Mouse (Mus musculus): ENCODE measurements around the gene Phf14. TPM values are rescaled to one million over a fixed set of nuclear protein-coding genes. Genes with fewer than 3 reads are reported as not detected.
"Not testable (repeated sequence)": the region's sequence is repeated elsewhere in the genome, so short reads cannot be mapped to it uniquely, and the experiment has no call there.

Gene Phf14
- polyA plus RNA-seq, 1 experiment from 2014 or later, result 52.9 TPM

- Histone ChIP-seq H3K36me3 (ENCODE audit: control insufficient read depth, insufficient read depth, low read length) (no peaks in the 10 kb centered on the region), H3K9me3 (replicated peaks; ENCODE audit: control insufficient read depth, low read length) (no peaks in the 10 kb centered on the region), H3K9ac (ENCODE audit: low read length) (no peak overlapping the region), H3K27ac (ENCODE audit: low read length) (no peak overlapping the region), H3K27me3 (ENCODE audit: control insufficient read depth, insufficient read depth, low read length) (no peaks in the 10 kb centered on the region), H3K4me2 (ENCODE audit: low read depth, low read length) (peak overlapping the region; percentile 33; the same call in 1 of the 2 replicates), H3K4me3 (replicated peaks; ENCODE audit: low read length) (no peak overlapping the region), H3K4me1 (ENCODE audit: control insufficient read depth, insufficient read depth, low read length) (no peaks in the 10 kb centered on the region)
- peak; percentile 76 for ATAC-seq (ENCODE audit: insufficient read depth, low FRiP score)
- 28% methylated on average over 17 of the region's 17 CpGs for WGBS
Observed at GRCm38 (mm10) chr6:12125031-12125803, 217.6 kb downstream of the Phf14 start.

- not testable (repeated sequence) for ATAC-seq (ENCODE audit: insufficient read depth, low FRiP score); H3K27me3 ChIP-seq (ENCODE audit: control insufficient read depth, insufficient read depth, low read length); H3K36me3 ChIP-seq (ENCODE audit: control insufficient read depth, insufficient read depth, low read length); H3K4me2 ChIP-seq (ENCODE audit: low read depth, low read length); H3K27ac ChIP-seq (ENCODE audit: low read length); H3K9me3 ChIP-seq (replicated peaks; ENCODE audit: control insufficient read depth, low read length); H3K4me3 ChIP-seq (replicated peaks; ENCODE audit: low read length); H3K4me1 ChIP-seq (ENCODE audit: control insufficient read depth, insufficient read depth, low read length); H3K9ac ChIP-seq (ENCODE audit: low read length)
- WGBS, result 61% methylated on average over 7 of the region's 7 CpGs
Observed at GRCm38 (mm10) chr6:12126601-12127000, 219.0 kb downstream of the Phf14 start.

GRCm38 (mm10) chr6:12127287-12127686, 219.7 kb downstream of the Phf14 start:
- Histone ChIP-seq H3K4me3 (replicated peaks; ENCODE audit: low read length) (no peak overlapping the region), H3K4me1 (ENCODE audit: control insufficient read depth, insufficient read depth, low read length) (no peaks in the 10 kb centered on the region), H3K9me3 (replicated peaks; ENCODE audit: control insufficient read depth, low read length) (no peaks in the 10 kb centered on the region), H3K27me3 (ENCODE audit: control insufficient read depth, insufficient read depth, low read length) (no peaks in the 10 kb centered on the region), H3K9ac (ENCODE audit: low read length) (no peak overlapping the region), H3K27ac (ENCODE audit: low read length) (no peak overlapping the region), H3K4me2 (ENCODE audit: low read depth, low read length) (no peak overlapping the region), H3K36me3 (ENCODE audit: control insufficient read depth, insufficient read depth, low read length) (no peaks in the 10 kb centered on the region)
- 86% methylated on average over 4 of the region's 4 CpGs for WGBS
- ATAC-seq (ENCODE audit: insufficient read depth, low FRiP score), result no peak

Other genes with a start within 250 kb of the Phf14 start
- 934 and 1,060 TPM in 2 replicates for gene Ndufa4, start 312 bp upstream of the Phf14 start, polyA plus RNA-seq (2015; fragmentation: Nextera tagmentation; extraction: Ambion mirVana)

Measured in stomach, embryonic 16.5 days (tissue).